Mouse (Mus musculus) layer of hippocampus, adult 9-10 months (tissue): ENCODE results near the gene Pnp2.
"Not testable (repeated sequence)": the region's sequence is repeated elsewhere in the genome, so short reads cannot be mapped to it uniquely, and the experiment has no call there.

ENCODE experiments used
- DNase-seq: peaks from one replicate; pipeline ENCODE4 v3.0.0; 2022; ENCODE audit warnings: low spot score

Gene Pnp2

GRCm38 (mm10) chr14:50957146-50957545 lies 1.4 kb downstream of the Pnp2 start:
- not testable (repeated sequence) for DNase-seq

GRCm38 (mm10) chr14:50958289-50958995 lies 2.6 kb downstream of the Pnp2 start:
- DNase-seq, result not testable (repeated sequence)

GRCm38 (mm10) chr14:50968216-50968980 lies 12.6 kb downstream of the Pnp2 start:
- no peak for DNase-seq

GRCm38 (mm10) chr14:50969041-50969440 lies 13.2 kb downstream of the Pnp2 start:
- DNase-seq, result no peak

GRCm38 (mm10) chr14:50969558-50970544 lies 14.1 kb downstream of the Pnp2 start:
- no peak for DNase-seq

GRCm38 (mm10) chr14:50970822-50971221 lies 15.0 kb downstream of the Pnp2 start:
- no peak for DNase-seq

- DNase-seq, result not testable (repeated sequence)
Measured at GRCm38 (mm10) chr14:50973054-50973453, 17.3 kb downstream of the Pnp2 start.

- DNase-seq, result no peak
Measured at GRCm38 (mm10) chr14:50973700-50974099, 17.9 kb downstream of the Pnp2 start.

GRCm38 (mm10) chr14:50975001-50975400 lies 19.2 kb downstream of the Pnp2 start:
- no peak for DNase-seq

GRCm38 (mm10) chr14:50976674-50977073 lies 20.9 kb downstream of the Pnp2 start:
- no peak for DNase-seq

GRCm38 (mm10) chr14:50978451-50978850 lies 22.7 kb downstream of the Pnp2 start:
- DNase-seq, result not testable (repeated sequence)

- DNase-seq, result no peak
Measured at GRCm38 (mm10) chr14:50979631-50980030, 23.8 kb downstream of the Pnp2 start.

- DNase-seq, result no peak
Measured at GRCm38 (mm10) chr14:50981207-50981606, 25.4 kb downstream of the Pnp2 start.

- no peak for DNase-seq
Measured at GRCm38 (mm10) chr14:50981837-50982236, 26.0 kb downstream of the Pnp2 start.

- DNase-seq, result no peak
Measured at GRCm38 (mm10) chr14:50987668-50988067, 31.9 kb downstream of the Pnp2 start.

GRCm38 (mm10) chr14:50991037-50991436 lies 35.2 kb downstream of the Pnp2 start:
- no peak for DNase-seq

- DNase-seq, result no peak
Measured at GRCm38 (mm10) chr14:50997088-50997487, 41.3 kb downstream of the Pnp2 start.

GRCm38 (mm10) chr14:50997999-50998666 lies 42.3 kb downstream of the Pnp2 start:
- no peak for DNase-seq

GRCm38 (mm10) chr14:51007152-51007801 lies 51.5 kb downstream of the Pnp2 start, which contains the start of gene Rnase10:
Gene Rnase10 (plus strand): TSS chr14:51007751.
- no peak for DNase-seq

GRCm38 (mm10) chr14:51007914-51008713 lies 52.3 kb downstream of the Pnp2 start:
- DNase-seq, result no peak
